Mouse (Mus musculus): ENCODE measurements around the gene Bace2. TPM values are rescaled to one million over a fixed set of nuclear protein-coding genes. Genes with fewer than 3 reads are reported as not detected.

Gene Bace2
- total and polyA plus RNA-seq, 3 experiments: not detected

- H3K4me3 ChIP-seq (ENCODE audit: control insufficient read depth in 1 of 2, insufficient read depth in 1 of 2, low read depth in 2 of 2, low read length in 2 of 2): no peak overlapping the region
- no peaks in the 10 kb centered on the region for H3K4me1 ChIP-seq (ENCODE audit: control insufficient read depth in 1 of 2, insufficient read depth in 2 of 2, low read length in 2 of 2)
- no peaks in the 10 kb centered on the region for H3K79me2 ChIP-seq (ENCODE audit: control insufficient read depth, insufficient read depth, low read length, poor library complexity)
- H3K36me3 ChIP-seq (ENCODE audit: control insufficient read depth in 1 of 2, insufficient read depth in 2 of 2, low read length in 2 of 2): no peaks in the 10 kb centered on the region
- DNase-seq (ENCODE audit: low read depth, low spot score): no peak
- H3K27me3 ChIP-seq (ENCODE audit: control insufficient read depth in 1 of 2, insufficient read depth in 2 of 2, low read length in 2 of 2): no peaks in the 10 kb centered on the region; a peak in 1 of 4 replicates
- H3K9me3 ChIP-seq (replicated peaks; ENCODE audit: insufficient read depth, low read length): no peaks in the 10 kb centered on the region
- TF ChIP-seq SIN3A (IDR thresholded peaks at IDR 0.05; ENCODE audit: low read length): no peak
- TF ChIP-seq CHD2 (IDR thresholded peaks at IDR 0.05; ENCODE audit: low read length): no peak
- no peak for TF ChIP-seq TBP (IDR thresholded peaks at IDR 0.05; ENCODE audit: low read depth, low read length)
- no peak overlapping the region for H3K9ac ChIP-seq (ENCODE audit: control insufficient read depth, low read depth, low read length, poor library complexity, severe bottlenecking)
- H3K27ac ChIP-seq (ENCODE audit: control insufficient read depth, low read depth, low read length): no peak overlapping the region
Observed at GRCm38 (mm10) chr16:97322604-97323003, 33.9 kb upstream of the Bace2 start.

- no peak overlapping the region for H3K4me3 ChIP-seq (ENCODE audit: control insufficient read depth in 1 of 2, insufficient read depth in 1 of 2, low read depth in 2 of 2, low read length in 2 of 2)
- H3K9ac ChIP-seq (ENCODE audit: control insufficient read depth, low read depth, low read length, poor library complexity, severe bottlenecking): no peak overlapping the region
- H3K4me1 ChIP-seq (ENCODE audit: control insufficient read depth in 1 of 2, insufficient read depth in 2 of 2, low read length in 2 of 2): no peaks in the 10 kb centered on the region
- no peaks in the 10 kb centered on the region for H3K79me2 ChIP-seq (ENCODE audit: control insufficient read depth, insufficient read depth, low read length, poor library complexity)
- no peak for DNase-seq (ENCODE audit: low read depth, low spot score)
- H3K9me3 ChIP-seq (replicated peaks; ENCODE audit: insufficient read depth, low read length): no peaks in the 10 kb centered on the region
- H3K27me3 ChIP-seq (ENCODE audit: control insufficient read depth in 1 of 2, insufficient read depth in 2 of 2, low read length in 2 of 2): peaks cover 0 to 2% of the 10 kb centered on the region in 2 experiments; a peak in 1 of 4 replicates
- no peak overlapping the region for H3K27ac ChIP-seq (ENCODE audit: control insufficient read depth, low read depth, low read length)
- TF ChIP-seq MEF2A (IDR thresholded peaks at IDR 0.05; ENCODE audit: extremely low read depth, insufficient replicate concordance, low read depth, low read length, poor library complexity, severe bottlenecking) (no peak), CHD1 (IDR thresholded peaks at IDR 0.05; ENCODE audit: low read depth, low read length) (no peak), ZNF384 (IDR thresholded peaks at IDR 0.05; ENCODE audit: low read depth, low read length) (no peak), HCFC1 (IDR thresholded peaks at IDR 0.05; ENCODE audit: low read depth, low read length) (no peak), CTCF (IDR thresholded peaks at IDR 0.05 in 2 of 3, conservative IDR thresholded peaks at IDR 0.05 in 1 of 3; ENCODE audit: control insufficient read depth in 1 of 3, insufficient read depth in 1 of 3, low read depth in 2 of 3, low read length in 3 of 3, poor library complexity in 1 of 3, severe bottlenecking in 1 of 3) (peak in 2 of 3 experiments; percentile 22 to 25; a peak in 3 of 6 replicates), RCOR1 (IDR thresholded peaks at IDR 0.05; ENCODE audit: low read depth, low read length) (no peak)
- no peaks in the 10 kb centered on the region for H3K36me3 ChIP-seq (ENCODE audit: control insufficient read depth in 1 of 2, insufficient read depth in 2 of 2, low read length in 2 of 2)
Observed at GRCm38 (mm10) chr16:97325975-97326374, 30.6 kb upstream of the Bace2 start.

GRCm38 (mm10) chr16:97328602-97329001, 27.9 kb upstream of the Bace2 start:
- Histone ChIP-seq H3K36me3 (ENCODE audit: control insufficient read depth in 1 of 2, insufficient read depth in 2 of 2, low read length in 2 of 2) (no peaks in the 10 kb centered on the region), H3K79me2 (ENCODE audit: control insufficient read depth, insufficient read depth, low read length, poor library complexity) (no peaks in the 10 kb centered on the region), H3K4me3 (ENCODE audit: control insufficient read depth in 1 of 2, insufficient read depth in 1 of 2, low read depth in 2 of 2, low read length in 2 of 2) (no peak overlapping the region), H3K9me3 (replicated peaks; ENCODE audit: insufficient read depth, low read length) (no peaks in the 10 kb centered on the region), H3K4me1 (ENCODE audit: control insufficient read depth in 1 of 2, insufficient read depth in 2 of 2, low read length in 2 of 2) (no peaks in the 10 kb centered on the region), H3K9ac (ENCODE audit: control insufficient read depth, low read depth, low read length, poor library complexity, severe bottlenecking) (no peak overlapping the region), H3K27me3 (ENCODE audit: control insufficient read depth in 1 of 2, insufficient read depth in 2 of 2, low read length in 2 of 2) (peaks cover 0 to 2% of the 10 kb centered on the region in 2 experiments; a peak in 1 of 4 replicates), H3K27ac (ENCODE audit: control insufficient read depth, low read depth, low read length) (no peak overlapping the region)
- DNase-seq (ENCODE audit: low read depth, low spot score): no peak
- TF ChIP-seq GABPA (IDR thresholded peaks at IDR 0.05; ENCODE audit: low read depth, low read length): no peak
- no peak for TF ChIP-seq MYC (IDR thresholded peaks at IDR 0.05; ENCODE audit: low read depth, low read length)
- no peak for TF ChIP-seq CTCF (IDR thresholded peaks at IDR 0.05 in 2 of 3, conservative IDR thresholded peaks at IDR 0.05 in 1 of 3; ENCODE audit: control insufficient read depth in 1 of 3, insufficient read depth in 1 of 3, low read depth in 2 of 3, low read length in 3 of 3, poor library complexity in 1 of 3, severe bottlenecking in 1 of 3)
- TF ChIP-seq EP300 (IDR thresholded peaks at IDR 0.05; ENCODE audit: low read depth in 1 of 2, low read length in 2 of 2): no peak
- TF ChIP-seq MYB (IDR thresholded peaks at IDR 0.05; ENCODE audit: low read depth, low read length): no peak
- TF ChIP-seq POLR2AphosphoS2 (IDR thresholded peaks at IDR 0.05; ENCODE audit: low read length): no peak
- no peak for TF ChIP-seq MAZ (IDR thresholded peaks at IDR 0.05; ENCODE audit: low read depth, low read length)
